Mouse (Mus musculus) midbrain, embryonic 10.5 days (tissue): Measurements from ENCODE around the gene Dnajb8. TPM values are rescaled to one million over a fixed set of nuclear protein-coding genes. Genes with fewer than 3 reads are reported as not detected.
A peak's percentile ranks its signal among the peaks of the same experiment; 100 is the strongest.

Experiments
- DNase-seq: peaks from one replicate; pipeline ENCODE4 v3.0.0-alpha.2; 2017; ENCODE audit warnings: low spot score
- H3K27ac ChIP-seq: fragments of 300-500 bp; sonication (generic); replicated peaks from 2 replicates; pipeline ENCODE4 v1.5.1; 2016; ENCODE audit warnings: mild to moderate bottlenecking
- H3K27me3 ChIP-seq: fragments of 300-500 bp; sonication (generic); 2 replicates; pipeline ENCODE4 v1.6.1; 2016; ENCODE audit warnings: low read depth, mild to moderate bottlenecking; ENCODE audit not compliant: poor library complexity, severe bottlenecking
- H3K36me3 ChIP-seq: fragments of 300-500 bp; sonication (generic); 2 replicates; pipeline ENCODE4 v1.6.1; 2016; ENCODE audit warnings: mild to moderate bottlenecking, moderate library complexity
- H3K4me1 ChIP-seq: fragments of 300-500 bp; sonication (generic); 2 replicates; pipeline ENCODE4 v1.6.1; 2016
- H3K4me3 ChIP-seq: fragments of 300-500 bp; sonication (generic); 2 replicates; pipeline ENCODE4 v1.5.1; 2016; ENCODE audit warnings: mild to moderate bottlenecking, moderate library complexity
- H3K9me3 ChIP-seq: fragments of 300-500 bp; sonication (generic); replicated peaks from 2 replicates; pipeline ENCODE4 v1.6.1; 2016; ENCODE audit warnings: mild to moderate bottlenecking
- WGBS: fragments of 180-500 bp; shearing (Covaris S2); methylation state at CpG from one replicate; pipeline ENCODE4 v1.1.7; 2016; 5-methylcytosine and 5-hydroxymethylcytosine counted together
- polyA plus RNA-seq: library from polyadenylated mRNA; unstranded; fragments of >200 nt; fragmentation: Nextera tagmentation; extraction: Ambion mirVana; gene quantifications from 2 replicates; pipeline ENCODE4 v1.2.1, GENCODE M21; 2016

The Dnajb8 gene
- polyA plus RNA-seq, 1 experiment from 2014 or later: not detected

DNA sequence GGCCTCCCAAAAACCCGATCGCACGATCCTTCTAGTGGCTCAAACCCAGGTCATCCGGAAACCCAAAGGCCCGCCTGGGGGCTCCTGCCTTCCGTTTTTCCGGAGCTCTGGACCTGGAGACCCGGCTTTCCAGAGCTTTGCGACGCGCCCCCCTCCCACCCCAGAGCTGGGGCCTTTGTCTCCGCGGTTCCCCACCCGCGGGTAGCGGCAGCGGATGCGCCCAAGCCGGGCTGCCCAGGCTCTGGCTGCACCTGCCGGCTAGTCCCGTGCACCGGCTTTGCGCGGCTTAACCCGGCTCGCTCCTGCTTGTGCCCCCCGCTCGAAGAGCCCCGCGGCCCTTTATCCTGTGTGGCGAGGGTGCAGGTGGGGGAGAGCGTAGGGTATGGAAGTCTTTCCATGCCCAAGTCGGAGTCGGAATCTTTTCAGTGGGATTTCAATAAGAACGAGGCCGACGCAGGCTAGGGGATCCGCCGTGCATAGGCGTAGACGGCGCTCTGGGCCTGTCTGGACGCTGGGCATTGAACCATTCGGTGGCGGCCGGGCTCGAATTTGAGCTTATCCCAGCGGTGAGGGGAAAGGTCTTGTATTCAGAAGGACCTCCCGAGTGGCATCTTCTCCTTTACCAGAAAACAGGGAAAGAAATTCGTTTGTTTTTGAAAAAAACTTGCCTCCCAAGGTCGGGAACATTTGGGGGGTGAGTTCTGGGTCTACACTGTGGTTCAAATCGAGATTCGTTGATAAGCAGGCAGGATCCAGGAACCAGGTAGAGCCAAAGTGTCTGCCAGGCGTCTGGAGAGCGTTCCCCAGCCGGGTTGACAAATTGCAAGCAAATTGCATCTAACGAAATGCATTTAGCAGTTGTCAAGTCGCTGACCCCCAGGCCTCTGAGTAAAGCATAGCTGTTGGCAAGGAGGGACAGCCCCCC is 27.8 kb upstream of the Dnajb8 start:
- H3K4me1 ChIP-seq: peaks cover 69% of the 10 kb centered on the region
- peak overlapping the region; percentile 55 for H3K4me3 ChIP-seq
- no peaks in the 10 kb centered on the region for H3K36me3 ChIP-seq
- 1% methylated on average over 58 of the region's 58 CpGs for WGBS
- H3K27ac ChIP-seq: peak overlapping the region; percentile 49
- peak; percentile 70 for DNase-seq
- H3K27me3 ChIP-seq: peaks cover 100% of the 10 kb centered on the region
- H3K9me3 ChIP-seq: no peaks in the 10 kb centered on the region

DNA sequence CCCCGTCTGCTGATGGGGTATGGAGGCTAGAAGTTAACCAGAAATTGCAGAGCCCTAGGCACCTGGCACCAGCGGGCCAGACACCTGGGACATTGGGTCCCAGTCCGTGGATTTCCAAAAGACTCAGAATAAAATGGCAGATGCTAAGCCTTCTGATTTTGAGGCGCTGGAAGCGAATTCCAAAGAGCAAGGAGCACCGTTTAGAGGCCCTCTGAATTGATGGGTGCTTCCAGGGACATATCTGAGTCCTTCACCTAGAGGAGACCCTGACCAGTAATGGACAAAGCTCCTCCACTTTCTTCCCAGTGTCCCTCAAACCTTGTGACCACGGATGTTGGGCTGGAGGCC is 27.1 kb upstream of the Dnajb8 start:
- Histone ChIP-seq H3K4me1 (peaks cover 69% of the 10 kb centered on the region), H3K4me3 (peak overlapping the region; percentile 55; the same call in 1 of the 2 replicates), H3K36me3 (no peaks in the 10 kb centered on the region), H3K27me3 (peaks cover 100% of the 10 kb centered on the region), H3K9me3 (no peaks in the 10 kb centered on the region), H3K27ac (peak overlapping the region; percentile 49; the same call in 1 of the 2 replicates)
- WGBS: 2% methylated on average over 7 of the region's 7 CpGs
- DNase-seq: peak; percentile 42

DNA sequence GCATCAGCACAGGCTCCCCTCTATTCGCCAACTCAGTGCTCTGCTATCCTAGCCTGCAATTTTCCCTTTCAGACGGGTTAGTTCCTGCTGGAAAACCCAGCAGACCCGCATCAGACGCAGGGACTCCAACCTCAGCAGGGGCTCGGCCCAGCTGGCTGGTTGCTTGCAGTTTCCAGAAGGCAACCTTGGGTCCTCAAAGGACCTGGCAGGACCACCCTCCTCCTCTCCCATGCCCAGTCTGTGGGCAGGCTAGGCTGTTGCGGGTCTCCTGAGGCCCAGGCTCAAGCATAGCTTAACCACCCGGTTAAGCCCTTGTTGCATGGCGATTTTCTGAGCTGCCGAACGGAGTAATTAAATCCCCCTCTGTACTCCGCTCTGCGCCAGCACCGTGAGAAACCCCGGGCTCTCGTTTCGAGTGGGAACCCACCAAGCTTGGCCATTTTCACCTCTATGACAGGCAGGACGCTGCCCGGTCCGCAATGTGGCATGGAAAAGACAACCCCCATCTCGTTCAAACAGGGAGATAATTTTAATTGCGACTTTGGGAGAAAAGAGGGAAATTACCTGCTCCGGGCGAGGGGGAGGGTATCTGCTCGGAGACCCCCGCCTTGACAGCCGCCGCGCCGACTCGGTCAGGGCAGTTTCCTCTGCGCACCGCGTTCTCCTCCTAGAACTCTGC is 25.9 kb upstream of the Dnajb8 start:
- under 1% methylated on average over 33 of the region's 33 CpGs for WGBS
- H3K4me3 ChIP-seq: peak overlapping the region; percentile 55
- peaks cover 65% of the 10 kb centered on the region for H3K4me1 ChIP-seq

DNA sequence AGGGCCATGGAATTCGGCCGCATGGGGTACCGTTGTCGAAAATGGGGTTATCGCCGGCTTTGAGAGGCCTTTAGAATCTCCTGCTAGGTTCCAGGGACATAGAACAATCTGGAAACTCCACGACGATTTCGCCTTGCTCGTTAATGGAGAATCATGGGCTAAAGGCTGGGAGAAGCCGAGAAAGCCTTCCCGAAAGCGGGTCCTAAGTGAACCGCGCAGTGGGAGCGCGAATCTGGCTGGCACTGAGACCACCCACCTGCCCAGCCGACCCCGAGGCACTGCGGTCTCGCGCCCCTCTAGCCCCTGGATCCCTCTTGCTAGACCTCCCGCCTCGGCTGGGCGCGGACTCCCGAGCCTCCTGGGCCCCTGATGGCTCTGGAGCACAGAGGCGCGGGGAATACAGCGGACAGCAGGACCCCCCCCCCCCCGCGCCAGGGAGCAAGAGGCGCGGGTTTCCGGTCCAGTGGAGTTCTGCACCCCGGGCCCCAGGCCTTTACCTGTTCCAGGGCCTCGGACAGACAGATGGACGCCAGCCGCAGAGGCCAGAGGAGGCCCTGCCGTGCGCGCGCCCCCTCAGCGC is 25.2 kb upstream of the Dnajb8 start:
- Histone ChIP-seq H3K27ac (peak overlapping the region; percentile 46), H3K4me1 (peaks cover 65% of the 10 kb centered on the region), H3K36me3 (no peaks in the 10 kb centered on the region), H3K27me3 (peaks cover 100% of the 10 kb centered on the region), H3K4me3 (peak overlapping the region; percentile 55), H3K9me3 (no peaks in the 10 kb centered on the region)
- under 1% methylated on average over 42 of the region's 44 CpGs for WGBS
- DNase-seq: peak; percentile 65

More for the DNA sequence above, 25.9 kb upstream of the Dnajb8 start:
- no peaks in the 10 kb centered on the region for H3K9me3 ChIP-seq
- peak; percentile 55 for DNase-seq
- H3K27ac ChIP-seq: peak overlapping the region; percentile 46; the same call in 1 of the 2 replicates
- H3K36me3 ChIP-seq: no peaks in the 10 kb centered on the region
- H3K27me3 ChIP-seq: peaks cover 100% of the 10 kb centered on the region

DNA sequence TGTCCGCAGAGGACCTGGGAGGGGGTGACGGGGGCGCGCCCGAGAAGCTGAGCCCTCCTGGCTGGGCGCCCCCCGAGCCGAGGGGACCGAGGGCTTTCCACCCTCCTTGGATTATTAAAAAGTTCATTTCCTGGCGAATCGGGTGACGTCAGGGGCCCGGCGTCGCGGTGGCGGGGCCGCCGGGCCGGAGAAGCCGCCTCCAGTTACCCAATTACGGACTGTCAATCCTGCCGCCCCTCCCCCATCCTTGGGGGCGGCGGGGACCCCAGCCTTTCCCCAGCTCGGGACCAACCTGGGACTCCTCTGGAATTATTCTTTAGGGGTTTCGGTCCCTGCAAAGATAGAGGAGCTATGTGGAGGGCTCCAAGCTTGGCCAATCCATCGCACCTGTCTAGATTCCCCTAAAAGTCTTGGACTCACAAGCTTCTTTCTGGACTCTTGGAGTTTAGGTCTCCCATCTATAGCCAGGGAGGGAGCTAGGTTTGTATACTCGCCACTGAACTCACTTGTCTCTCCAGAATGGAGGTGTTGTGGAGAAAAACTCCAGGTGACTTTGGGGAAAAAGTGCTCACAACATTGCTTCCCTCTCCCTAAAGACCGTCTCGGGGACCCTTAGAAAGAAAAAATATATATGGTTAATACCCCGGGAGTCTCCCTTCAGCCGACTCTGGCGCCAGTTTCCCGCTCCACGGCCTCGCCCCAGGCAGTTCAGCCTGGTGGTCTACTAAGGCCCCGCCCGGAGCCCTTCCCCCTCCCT is 24.6 kb upstream of the Dnajb8 start:
- H3K4me1 ChIP-seq: peaks cover 70% of the 10 kb centered on the region
- H3K27ac ChIP-seq: peak overlapping the region; percentile 46
- 2% methylated on average over 39 of the region's 39 CpGs for WGBS
- peaks cover 100% of the 10 kb centered on the region for H3K27me3 ChIP-seq
- H3K36me3 ChIP-seq: no peaks in the 10 kb centered on the region
- peak overlapping the region; percentile 55 for H3K4me3 ChIP-seq
- peak; percentile 61 for DNase-seq
- H3K9me3 ChIP-seq: no peaks in the 10 kb centered on the region

DNA sequence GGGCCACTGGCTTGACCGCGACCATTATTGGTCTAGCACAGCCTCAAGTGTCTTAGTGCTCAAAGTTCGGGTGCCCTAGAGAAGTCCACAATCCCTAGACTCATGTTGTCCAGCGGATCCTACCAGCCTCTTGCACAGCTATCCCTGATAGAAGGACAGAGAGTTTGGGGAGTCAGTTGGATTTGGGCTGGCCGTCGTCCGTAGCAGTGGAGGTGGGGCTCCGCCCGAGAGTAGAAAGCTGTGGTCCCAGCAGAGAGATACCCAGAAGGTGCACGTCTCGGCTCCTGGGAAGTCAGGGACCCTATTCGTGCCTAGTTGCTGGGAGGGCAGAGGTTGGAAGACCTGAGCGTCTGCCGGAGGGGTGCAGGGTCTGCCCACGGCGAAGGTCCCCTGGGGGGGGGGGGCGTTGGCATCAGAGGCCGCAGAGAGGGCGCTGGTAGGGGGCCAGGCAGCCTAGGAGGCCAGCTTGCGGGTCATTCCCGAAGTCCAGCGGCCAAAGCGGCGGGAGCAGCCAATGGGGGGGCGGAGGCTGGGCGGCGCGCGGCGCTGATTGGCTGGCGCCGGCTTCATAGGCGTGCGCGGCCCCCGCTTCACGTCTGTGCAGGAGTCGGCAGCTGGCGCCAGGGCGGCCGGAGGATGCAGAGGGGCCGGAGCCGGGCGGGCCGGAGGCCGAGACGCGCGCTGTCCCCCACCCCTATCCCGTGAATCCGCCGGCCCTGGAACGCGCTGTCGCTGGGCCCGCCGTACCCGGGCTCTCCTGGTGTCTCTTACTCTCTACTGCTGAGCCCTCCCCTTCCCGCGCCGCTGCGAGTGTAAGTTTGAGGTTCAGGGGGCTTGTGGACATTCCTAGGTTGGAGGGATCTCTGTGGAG is 23.8 kb upstream of the Dnajb8 start:
- Histone ChIP-seq H3K4me3 (peak overlapping the region; percentile 55), H3K4me1 (peaks cover 72% of the 10 kb centered on the region), H3K27ac (peak overlapping the region; percentile 38), H3K36me3 (no peaks in the 10 kb centered on the region), H3K27me3 (peaks cover 100% of the 10 kb centered on the region), H3K9me3 (no peaks in the 10 kb centered on the region)
- WGBS: under 1% methylated on average over 56 of the region's 62 CpGs
- DNase-seq: peak; percentile 86

DNA sequence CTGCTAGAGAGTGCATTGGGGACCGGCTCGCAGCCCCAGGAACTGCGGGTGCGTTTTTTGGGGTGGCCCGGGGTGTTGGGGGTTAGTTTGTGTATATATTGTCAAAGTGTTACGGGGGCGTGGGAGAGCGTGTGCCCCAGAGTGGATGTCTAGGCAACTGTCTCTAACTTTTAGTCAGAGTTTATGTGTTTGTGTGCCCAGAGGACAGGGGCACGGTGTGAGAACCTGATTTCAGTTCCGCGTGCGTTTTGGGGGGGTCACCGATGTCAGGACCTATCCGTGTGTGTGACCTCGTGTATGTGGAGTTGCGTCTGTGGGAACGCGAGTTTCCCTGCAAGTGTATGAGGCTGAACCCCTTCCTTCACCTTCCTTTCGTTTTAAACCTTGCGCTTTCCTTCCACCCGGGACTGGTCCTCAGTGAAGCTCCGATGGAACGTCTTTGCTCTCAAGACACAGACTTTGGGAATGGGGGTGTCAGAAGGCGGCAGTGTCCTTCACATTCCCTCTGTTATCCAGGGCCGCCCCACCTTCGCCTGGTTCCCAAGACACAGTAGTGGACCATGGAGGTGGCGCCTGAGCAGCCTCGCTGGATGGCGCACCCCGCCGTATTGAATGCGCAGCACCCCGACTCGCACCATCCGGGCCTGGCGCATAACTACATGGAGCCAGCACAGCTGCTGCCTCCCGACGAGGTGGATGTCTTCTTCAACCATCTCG is 22.9 kb upstream of the Dnajb8 start:
- peaks cover 100% of the 10 kb centered on the region for H3K27me3 ChIP-seq
- DNase-seq: peak; percentile 55
- H3K27ac ChIP-seq: peak overlapping the region; percentile 38
- 1% methylated on average over 39 of the region's 39 CpGs for WGBS
- peak overlapping the region; percentile 55 for H3K4me3 ChIP-seq
- no peaks in the 10 kb centered on the region for H3K9me3 ChIP-seq
- no peaks in the 10 kb centered on the region for H3K36me3 ChIP-seq
- H3K4me1 ChIP-seq: peaks cover 68% of the 10 kb centered on the region

DNA sequence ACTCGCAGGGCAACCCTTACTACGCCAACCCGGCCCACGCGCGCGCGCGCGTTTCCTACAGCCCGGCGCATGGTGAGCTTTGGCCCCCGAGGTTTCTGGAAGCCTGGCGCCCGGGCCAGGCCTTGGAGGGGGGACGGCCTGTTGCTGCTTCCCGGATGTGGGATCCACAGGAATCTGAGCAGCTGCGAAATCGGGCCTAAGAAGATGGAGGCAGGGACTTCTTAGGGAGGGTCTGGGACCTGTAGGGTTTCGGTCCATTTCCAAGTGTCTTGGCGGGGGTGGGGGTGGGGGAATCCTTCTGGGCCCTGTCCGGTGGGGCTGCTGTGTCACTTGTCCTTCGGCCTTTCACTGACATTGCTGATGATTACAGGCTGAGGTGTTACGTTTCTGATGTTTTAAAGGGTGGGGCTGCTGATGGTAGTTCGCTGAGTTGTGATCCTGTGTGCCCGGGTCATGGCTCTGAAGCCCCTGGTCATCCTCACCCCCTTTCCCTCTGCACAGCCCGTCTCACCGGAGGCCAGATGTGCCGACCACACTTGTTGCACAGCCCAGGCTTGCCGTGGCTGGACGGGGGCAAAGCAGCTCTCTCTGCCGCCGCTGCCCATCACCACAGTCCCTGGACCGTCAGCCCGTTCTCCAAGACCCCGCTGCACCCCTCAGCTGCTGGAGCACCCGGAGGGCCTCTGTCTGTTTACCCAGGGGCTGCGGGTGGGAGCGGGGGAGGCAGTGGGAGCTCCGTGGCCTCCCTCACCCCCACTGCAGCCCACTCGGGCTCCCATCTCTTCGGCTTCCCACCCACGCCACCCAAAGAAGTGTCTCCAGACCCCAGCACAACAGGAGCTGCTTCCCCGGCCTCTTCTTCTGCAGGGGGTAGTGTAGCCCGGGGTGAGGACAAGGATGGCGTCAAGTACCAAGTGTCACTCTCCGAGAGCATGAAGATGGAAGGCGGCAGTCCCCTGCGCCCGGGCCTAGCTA is 22.1 kb upstream of the Dnajb8 start:
- Histone ChIP-seq H3K36me3 (no peaks in the 10 kb centered on the region), H3K27me3 (peaks cover 100% of the 10 kb centered on the region), H3K9me3 (no peaks in the 10 kb centered on the region), H3K27ac (0 out of 2 replicates have a peak overlapping the region, but pooled peaks have one; percentile 33), H3K4me1 (peaks cover 69% of the 10 kb centered on the region), H3K4me3 (peak overlapping the region; percentile 55)
- DNase-seq: peak; percentile 46
- WGBS: 1% methylated on average over 50 of the region's 50 CpGs

DNA sequence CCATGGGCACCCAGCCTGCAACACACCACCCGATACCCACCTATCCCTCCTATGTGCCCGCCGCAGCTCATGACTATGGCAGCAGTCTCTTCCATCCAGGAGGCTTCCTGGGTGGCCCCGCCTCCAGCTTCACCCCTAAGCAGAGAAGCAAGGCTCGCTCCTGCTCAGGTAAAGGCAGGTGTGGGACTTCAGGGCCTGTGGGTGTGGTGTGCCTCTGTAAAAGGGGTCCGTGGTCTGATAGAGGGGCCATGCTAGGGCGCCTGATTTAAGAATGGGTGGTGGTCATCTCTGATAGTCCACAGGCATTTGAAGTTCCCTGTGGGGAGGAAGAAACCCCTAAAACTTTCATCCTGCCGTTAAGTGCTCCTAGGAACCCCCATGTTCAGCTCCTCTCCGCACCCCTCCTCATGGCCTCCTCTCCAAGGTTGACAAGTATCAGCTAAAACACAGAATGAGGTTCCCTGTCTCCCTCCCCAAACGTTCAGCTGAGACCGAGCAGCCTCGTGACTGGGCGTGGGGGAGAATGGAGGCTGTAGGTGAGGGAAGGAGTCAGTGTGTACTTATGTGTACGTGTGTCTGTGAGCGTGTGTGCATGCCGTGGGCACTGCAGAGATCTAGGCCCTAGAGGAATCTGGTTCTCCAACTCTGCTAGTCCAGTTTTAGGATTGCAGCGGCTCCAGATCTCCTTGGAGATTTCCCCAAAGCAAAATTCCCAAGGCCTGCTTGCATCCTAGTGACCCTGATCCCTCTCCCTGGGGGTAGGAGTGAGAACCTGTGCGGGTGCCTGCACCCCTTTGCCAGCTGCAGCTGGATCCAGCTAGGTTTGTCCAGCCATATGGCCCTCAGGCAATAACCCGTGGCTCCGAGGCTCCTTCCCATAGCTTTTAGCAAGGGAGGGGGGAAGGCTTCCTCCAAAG is 21.1 kb upstream of the Dnajb8 start:
- Histone ChIP-seq H3K27ac (no peak overlapping the region), H3K9me3 (no peaks in the 10 kb centered on the region), H3K4me1 (peaks cover 76% of the 10 kb centered on the region), H3K27me3 (peaks cover 100% of the 10 kb centered on the region), H3K36me3 (no peaks in the 10 kb centered on the region), H3K4me3 (peak overlapping the region; percentile 55)
- DNase-seq: peak; percentile 33
- 5% methylated on average over 20 of the region's 20 CpGs for WGBS
